Mouse (Mus musculus): ENCODE data around the gene Gm21188.
"Not testable (repeated sequence)": the region's sequence is repeated elsewhere in the genome, so short reads cannot be mapped to it uniquely, and the experiment has no call there.

DNA sequence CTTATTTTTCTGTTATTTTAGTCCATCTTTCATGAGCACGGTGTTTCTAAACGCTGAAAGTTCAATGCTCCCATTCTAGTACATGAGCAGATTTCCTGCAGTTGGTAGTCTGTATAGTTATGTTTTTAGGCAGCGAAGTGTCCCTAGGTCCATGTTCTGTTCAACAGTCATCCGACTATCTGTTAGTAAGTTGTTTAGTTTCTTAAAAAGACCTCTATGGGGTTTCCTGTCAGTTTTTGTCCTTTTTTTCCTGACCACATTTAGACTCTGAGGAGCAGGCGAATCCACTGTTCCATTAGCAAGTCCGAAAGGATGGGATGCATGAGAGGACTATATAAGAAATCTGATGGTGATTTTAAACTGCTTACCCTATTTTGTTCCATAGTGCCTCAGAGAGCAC, 14.1 kb downstream of the Gm21188 start:
- not testable (repeated sequence) for TF ChIP-seq CTCF (IDR thresholded peaks at IDR 0.05; ENCODE audit: extremely low read depth, insufficient read depth, insufficient read length, insufficient replicate concordance); POLR2A (IDR thresholded peaks at IDR 0.05; ENCODE audit: low read depth, low read length)

Data from spleen, adult 2 months (tissue).